Mouse (Mus musculus) heart, postnatal 25 days (tissue): ENCODE measurements around the gene Lcn2. TPM values are rescaled to one million over a fixed set of nuclear protein-coding genes. Genes with fewer than 3 reads are reported as not detected.

Experiments
- DNase-seq: peaks from one replicate; pipeline ENCODE4 v3.0.0; 2022; ENCODE audit warnings: low spot score
- intact Hi-C: fragments of 180-260 bp; cut with DNase I; formaldehyde crosslinking; loops from one replicate; pipeline ENCODE4 v1.15.1; 2025
- total RNA-seq, 2 experiments: library from RNA; stranded (reverse); gene quantifications; 2 replicates each; pipeline ENCODE4 v1.2.3; 2021

The Lcn2 gene
- 1 to 10 TPM; 3.1 to 3.6 TPM for total RNA-seq

DNA sequence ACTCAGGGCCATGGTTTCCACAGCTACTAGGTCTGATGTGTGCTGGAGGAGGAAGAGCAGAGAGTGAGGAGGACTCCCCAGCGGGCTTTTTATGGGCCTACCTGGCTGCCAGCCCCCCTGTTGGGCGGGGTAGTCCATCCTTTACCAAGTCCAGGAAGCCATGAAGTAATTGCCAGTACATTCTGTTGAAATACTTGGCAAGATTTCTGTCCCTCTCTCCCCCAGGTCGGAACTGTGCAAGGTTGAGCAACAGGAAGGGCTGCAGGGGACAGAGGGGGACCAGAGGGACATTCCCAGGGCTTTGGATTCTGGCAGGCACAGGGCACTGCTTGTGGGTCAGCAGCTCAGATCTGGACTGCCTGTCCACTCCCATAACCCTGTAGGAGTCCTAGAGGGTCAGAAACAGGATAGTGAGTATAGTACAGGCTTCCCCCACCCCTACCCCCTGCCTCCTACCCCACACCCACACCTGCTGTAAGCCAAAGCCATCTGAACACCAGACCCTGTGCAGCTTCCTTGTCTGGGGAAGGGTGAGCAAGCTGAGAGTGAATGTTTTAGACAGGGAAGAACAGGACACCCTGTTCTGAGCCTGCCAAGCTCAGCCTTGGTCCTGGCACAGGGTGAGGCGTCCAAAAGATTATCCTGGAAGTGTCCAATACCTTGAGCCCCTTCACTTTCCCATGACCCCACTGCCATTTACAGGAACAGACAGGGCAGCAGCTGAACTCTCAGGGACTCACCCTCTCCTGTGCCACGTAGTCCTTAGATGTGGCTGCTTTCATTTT lies at the start of gene Lcn2:
TSS of gene Lcn2 (minus strand) at position 547 of the 785 bp plus-strand sequence.
- no peak for DNase-seq
- intact Hi-C loops: no loop called here

DNA sequence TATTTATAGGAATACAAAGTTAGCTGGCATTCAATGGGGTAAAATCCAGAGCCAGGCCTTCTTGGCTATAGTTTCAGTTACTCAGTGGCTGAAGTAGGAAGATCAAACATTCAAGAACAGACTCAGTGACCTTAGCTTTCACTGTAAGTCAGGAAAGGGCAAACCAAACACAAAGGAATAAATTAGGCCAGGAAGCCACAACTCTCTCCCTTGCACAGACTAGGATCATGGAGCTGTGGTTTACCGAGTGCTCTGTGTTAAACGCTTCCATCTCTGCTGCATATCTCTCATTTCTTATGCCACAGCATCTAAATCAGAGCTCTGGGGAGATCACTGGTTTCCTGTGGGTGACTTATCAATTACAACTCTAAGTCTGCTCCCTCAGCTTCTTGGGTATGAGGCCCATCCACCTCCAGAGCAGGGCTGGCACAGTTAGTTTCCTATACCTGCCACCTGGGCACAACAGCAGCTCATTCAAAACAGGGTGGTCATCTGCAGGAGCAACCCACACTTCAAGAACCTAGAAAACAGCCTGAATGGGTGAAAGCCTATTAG lies 49.6 kb upstream of the Lcn2 start:
- DNase-seq: no peak
- intact Hi-C loops: no loop called here

- DNase-seq: no peak
- intact Hi-C loops: no loop called here
These were observed 48.8 kb upstream of the Lcn2 start for GRCm38 (mm10) chr2:32436686-32437372.

DNA sequence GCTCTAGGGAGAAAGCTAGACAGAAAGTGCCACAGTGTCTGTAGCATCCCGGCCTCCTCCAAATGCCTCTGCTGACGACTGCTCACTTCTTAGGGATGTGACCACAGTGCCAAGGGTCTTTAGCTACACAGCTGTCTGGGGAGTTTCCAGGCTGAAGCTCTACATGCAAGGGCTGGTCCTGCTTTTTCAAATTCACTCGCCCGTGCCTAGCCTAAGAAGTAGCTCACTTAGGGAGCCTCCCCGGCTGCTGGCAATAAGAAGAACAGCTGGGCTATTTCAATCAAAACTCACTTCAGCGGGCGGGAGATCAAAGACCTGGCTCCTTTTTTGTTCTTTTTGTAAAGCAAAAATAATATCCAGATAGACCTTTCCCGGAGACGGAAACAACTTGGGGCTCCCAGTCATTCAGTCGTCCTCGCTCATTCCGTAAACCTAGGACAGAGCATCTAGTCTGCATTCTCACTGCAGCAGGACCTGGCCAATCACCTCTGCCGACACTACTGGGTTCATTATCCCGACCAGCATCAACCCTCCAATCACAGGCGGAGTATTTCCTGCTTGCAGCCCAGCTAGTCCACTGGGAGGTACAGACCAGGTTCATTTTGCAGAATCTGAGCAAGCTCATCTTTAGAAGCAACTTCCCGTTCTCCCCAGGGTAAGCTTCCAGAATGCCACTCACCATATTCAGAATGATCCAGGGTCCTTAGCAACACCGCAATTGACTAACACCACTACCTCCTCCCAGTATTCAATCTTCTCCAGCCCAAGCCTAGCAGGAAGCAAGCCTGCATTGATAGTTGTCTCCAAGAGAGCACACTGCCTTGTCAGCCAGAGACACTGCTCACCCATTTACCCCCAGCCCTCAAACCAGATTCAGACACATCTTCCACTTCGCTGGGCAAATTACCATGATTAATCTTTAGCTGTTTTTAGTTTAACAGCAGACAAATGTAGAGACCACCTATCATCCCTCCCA lies 42.9 kb upstream of the Lcn2 start:
- peak; percentile 68 for DNase-seq

GRCm38 (mm10) chr2:32429215-32429891 lies 41.3 kb upstream of the Lcn2 start:
- no peak for DNase-seq
- intact Hi-C loops: no loop called here

More for the DNA sequence above, 42.9 kb upstream of the Lcn2 start:
- intact Hi-C loops: no loop called here

DNA sequence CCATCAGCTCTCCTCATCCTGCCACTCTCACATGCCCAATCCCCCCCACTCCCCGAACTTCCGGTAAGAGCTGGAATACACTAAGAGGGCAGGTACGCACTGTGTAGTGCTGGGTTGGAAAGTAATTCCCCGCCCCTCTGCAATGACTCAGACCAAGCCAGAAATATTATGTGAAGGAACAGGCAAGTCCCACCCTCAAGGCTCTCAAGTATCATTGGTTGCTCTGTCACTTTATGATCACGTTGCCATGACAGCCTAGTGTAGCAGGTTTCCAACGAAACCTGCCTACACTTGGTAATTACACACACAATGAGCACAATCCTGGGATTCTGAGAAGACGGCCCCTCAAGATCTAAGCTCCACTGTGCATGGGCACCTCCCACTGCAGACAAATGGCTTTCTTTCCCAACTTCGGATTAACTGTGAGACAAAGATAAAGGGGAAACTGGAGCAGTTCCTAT lies 40.2 kb upstream of the Lcn2 start:
- no peak for DNase-seq
- intact Hi-C loops: no loop called here

DNA sequence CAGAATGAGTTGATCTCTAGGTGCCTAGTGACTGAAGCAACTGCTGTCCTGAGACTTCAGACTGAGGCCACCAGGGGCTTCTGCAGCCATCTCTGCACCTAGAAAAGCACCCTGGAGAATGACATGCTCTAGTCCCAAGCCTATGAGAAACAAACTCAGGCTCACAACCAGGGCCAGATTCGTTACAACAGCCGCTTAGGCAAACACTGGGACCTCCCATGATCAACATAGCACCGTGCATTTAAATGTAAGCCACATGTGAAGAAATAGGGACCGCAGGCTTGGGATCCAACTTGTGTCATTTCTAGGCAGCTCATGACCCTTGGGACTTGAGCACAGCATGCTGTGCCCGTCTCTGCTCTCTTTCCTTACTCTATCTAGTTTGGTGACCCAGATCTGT lies 39.7 kb upstream of the Lcn2 start:
- no peak for DNase-seq
- intact Hi-C loops: no loop called here

DNA sequence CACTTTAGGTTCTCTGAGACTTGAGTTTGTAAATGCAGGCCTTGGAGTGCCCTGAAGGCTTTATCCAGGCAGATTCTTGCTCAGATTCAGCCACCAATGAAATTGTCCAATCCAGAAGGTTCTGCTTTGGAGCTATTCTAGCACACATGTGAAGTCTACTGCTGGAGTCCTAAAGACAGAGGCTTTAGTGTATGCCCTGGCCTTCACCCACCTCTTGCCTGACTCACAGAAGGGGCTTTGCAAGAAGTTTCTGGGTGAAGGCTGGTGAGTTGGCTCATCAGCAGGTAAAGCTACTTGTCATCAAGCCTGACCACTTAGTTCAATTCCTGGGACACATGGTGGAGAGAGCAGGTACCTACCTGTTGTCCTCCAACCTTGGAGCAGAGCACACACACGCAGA lies 38.1 kb upstream of the Lcn2 start:
- intact Hi-C loops: no loop called here
- no peak for DNase-seq

- intact Hi-C loops: loop anchor here (2.0 kb wide), 1 partner anchor 25 kb away; the partner anchor contains the start of genes Naif1 and Slc25a25
- no peak for DNase-seq
These were observed 37.5 kb upstream of the Lcn2 start for GRCm38 (mm10) chr2:32425568-32425967.

GRCm38 (mm10) chr2:32424796-32425195 lies 36.7 kb upstream of the Lcn2 start:
- no peak for DNase-seq
- intact Hi-C loops: loop anchor here (2.0 to 5.0 kb wide), 2 partner anchors 26 to 143 kb away; partner anchors contain the start of genes Naif1 and Slc25a25

GRCm38 (mm10) chr2:32423481-32424331 lies 35.7 kb upstream of the Lcn2 start:
- intact Hi-C loops: loop anchor here (2.0 to 5.0 kb wide), 2 partner anchors 27 to 144 kb away; partner anchors contain the start of genes Naif1 and Slc25a25
- peak; percentile 72 for DNase-seq

- DNase-seq: no peak
- intact Hi-C loops: loop anchor here (5.0 kb wide), 1 partner anchor 145 kb away; no protein-coding TSS in a partner anchor
These were observed 33.8 kb upstream of the Lcn2 start for GRCm38 (mm10) chr2:32421851-32422251.

DNA sequence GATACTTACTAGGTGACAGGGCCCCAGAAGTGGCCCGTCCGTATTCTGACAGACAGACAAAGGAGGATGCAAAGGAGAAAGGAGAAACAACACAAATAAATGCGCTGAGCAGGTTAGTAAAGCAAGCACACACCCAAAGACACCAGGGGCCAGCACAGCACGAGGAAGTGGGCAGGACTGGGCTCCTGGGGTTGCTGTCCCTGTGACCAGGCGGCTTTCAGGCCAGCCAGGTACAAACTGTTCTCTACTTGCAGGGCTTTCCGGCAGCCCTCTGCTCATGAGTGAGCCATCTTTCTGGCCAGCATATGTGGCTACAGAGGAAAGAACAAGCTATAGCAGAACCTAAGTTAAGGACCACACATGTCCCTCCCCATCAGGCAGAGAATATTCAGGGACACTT lies 32.6 kb upstream of the Lcn2 start:
- intact Hi-C loops: loop anchor here (5.0 kb wide), 1 partner anchor 147 kb away; no protein-coding TSS in a partner anchor
- no peak for DNase-seq

DNA sequence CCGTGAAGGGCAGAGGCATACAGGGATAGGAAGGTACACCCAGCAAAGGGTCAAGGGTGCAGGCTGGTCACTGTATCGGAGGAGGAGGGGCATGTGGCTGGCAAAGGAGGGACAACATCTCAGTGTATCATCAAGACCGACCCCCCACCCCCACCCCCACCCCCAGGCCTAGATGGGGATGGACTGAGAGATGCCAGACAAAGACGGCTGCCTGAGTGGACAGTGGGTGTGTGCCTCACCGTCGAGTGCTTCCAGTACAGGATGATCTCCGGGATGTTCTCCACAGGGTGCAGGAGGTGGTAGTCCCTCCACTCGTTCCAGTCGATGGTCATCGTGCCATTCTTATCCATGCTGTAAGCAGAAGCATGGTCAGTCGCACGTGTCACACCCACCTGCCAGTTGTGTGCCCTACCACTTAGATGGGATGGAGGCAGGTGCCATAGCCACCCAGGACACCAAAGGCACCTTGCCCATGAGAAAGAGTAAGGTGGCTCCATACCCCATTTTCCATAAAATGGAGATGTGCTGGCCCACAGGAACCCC lies 32.1 kb upstream of the Lcn2 start:
- no peak for DNase-seq
- intact Hi-C loops: loop anchor here (5.0 kb wide), 1 partner anchor 147 kb away; no protein-coding TSS in a partner anchor

DNA sequence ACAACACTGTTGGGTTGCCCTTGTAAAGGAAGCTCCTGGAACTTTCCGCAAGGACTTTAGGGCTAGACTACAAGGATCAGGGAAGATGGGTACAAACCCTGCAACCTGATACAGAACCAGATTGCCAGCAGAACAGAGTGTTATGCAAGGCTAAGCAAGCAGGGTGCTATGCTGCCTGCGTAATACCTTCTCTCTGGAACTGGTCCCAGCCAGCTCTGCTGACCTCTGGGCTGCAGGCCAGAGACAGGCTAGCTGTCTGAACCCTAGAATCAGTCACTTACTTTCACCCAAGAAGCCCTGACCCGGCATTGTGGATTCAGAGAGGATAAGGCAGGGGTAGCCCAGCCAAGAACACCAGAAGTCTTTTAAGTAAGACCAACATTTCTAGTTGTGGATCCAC lies 31.3 kb upstream of the Lcn2 start:
- peak; percentile 57 for DNase-seq
- intact Hi-C loops: no loop called here

DNA sequence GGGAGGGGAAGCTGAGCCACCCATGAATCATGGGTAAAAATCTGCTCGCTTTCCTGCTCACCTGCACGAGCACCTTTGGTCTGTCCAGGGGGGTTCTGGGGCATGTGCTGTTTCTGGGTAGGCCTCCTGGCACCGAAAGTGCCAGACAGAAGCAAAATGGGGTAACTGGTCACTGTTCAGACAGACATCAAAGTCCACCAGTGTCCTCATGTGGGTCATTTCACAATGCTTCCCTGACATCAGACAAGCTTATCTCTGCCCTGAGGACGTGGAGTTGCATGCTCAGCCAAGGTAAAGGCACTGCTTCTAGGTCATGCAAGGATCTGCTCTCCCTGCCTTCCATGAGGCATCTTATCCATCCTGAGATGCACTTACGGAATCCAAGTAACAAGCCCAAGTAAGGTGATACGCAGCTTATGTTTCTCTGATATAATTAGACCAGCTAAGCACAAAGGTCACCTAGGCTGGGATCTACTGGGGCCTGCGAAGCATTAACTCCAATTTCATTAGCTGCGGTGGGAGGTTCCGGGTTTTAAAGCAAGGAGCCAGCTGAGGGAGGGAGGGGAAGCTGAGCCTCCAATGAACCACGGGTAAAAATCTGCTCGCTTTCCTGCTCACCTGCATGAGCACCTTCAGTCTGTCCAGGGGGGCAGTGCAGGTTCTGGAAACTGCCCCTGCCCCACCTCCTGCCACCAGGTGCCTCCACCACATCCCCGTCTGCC lies 30.5 kb upstream of the Lcn2 start:
- no peak for DNase-seq
- intact Hi-C loops: no loop called here

DNA sequence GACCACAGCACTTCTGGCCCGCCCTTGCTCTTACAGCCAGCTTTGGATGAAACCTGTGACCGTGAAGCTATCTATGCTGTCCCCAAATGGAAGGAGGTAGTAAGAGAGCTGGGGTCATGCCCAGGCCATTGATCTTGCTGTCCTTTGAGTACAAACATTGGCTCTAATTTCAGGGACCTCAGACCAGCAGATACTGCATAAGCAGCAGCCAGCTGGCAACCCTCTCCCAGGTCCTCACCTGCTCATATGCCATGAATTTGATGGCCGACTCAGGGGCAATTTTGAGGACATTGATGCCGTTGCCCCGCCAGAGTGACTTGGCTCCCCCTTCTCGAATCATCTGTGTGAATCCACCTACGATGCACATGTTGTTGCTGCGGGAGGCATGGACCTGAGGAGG lies 29.4 kb upstream of the Lcn2 start:
- intact Hi-C loops: no loop called here
- DNase-seq: no peak
